In the genomic region with DNA sequence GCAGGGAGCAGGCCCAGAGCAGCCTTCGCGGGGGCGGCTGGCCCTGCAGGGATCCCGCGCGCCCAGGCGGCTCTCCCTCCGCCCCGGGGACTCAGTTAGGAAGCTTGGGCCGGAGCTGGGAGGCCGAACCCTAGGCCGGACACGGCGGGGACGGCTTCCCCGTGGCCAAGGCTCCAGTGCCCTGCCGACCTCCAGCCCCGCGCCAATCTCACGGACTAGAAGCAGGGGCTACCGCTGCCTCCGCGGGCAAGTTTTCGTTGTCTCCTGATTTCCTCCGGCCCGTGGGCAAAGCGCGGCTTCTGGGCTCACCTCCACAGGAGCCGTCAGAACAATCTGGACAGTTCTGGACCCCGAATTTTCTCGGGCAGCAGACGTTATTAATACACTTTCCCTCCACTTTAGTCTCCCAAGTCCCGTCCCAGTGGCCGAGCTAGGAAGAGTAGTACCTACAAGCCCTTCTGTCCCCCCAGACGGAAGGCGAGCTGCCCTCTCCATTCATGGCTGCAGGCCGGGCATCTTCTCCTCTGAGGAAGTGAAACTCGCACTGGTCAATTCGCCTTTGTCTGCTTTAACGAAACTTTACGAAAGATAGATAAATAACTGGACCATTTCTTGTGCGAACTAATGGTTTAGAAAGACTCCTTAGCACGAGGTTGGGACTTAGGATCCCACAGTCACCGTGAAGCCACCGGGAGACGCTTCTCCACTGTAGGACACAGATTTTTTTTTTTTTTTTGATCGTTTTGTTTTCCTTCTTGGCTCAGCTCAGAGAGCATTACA, we compare ENCODE assay signal across 8 mouse cellular contexts. TPM values are rescaled to one million over a fixed set of nuclear protein-coding genes. Genes with fewer than 3 reads are reported as not detected.
DNase-seq lines count a peak whose midpoint lies in the region; ATAC-seq lines count a peak whose summit lies in the region.

No protein-coding gene starts in this region.

- peaks cover 71% of the 10 kb centered on the region for H3K27me3 ChIP-seq in heart, embryonic 11.5 days (ENCODE audit: control insufficient read depth, insufficient read depth, low read length)
- H3K27me3 ChIP-seq in kidney, embryonic 14.5 days (ENCODE audit: control insufficient read depth, insufficient read depth, low read length): peaks cover 89% of the 10 kb centered on the region

- peak overlapping the region; percentile 38; the same call in 1 of the 2 replicates for H3K4me2 ChIP-seq in heart, embryonic 11.5 days
- no peak overlapping the region; the same call in 1 of the 2 replicates for H3K4me2 ChIP-seq in kidney, embryonic 14.5 days (replicated peaks; ENCODE audit: low read depth, low read length)

- peak; percentile 28 to 34 for DNase-seq in right cerebral cortex, postnatal 10 days (ENCODE audit: low spot score in 2 of 2)
- no peak for DNase-seq in right cerebral cortex, postnatal 14 days
- DNase-seq in cerebellum, postnatal 36 days: peak; percentile 12 to 45
- DNase-seq in lung, postnatal 4 days: peak; percentile 57 to 58
- DNase-seq in urinary bladder, postnatal 25 days (ENCODE audit: low spot score): peak; percentile 37
- no peak for DNase-seq in layer of hippocampus, adult 9-11 months

- no peaks in the 10 kb centered on the region for H3K9me3 ChIP-seq in heart, embryonic 11.5 days (replicated peaks; ENCODE audit: control insufficient read depth, low read length)
- no peaks in the 10 kb centered on the region for H3K9me3 ChIP-seq in kidney, embryonic 14.5 days (ENCODE audit: control insufficient read depth, low read length)

- H3K4me1 ChIP-seq in heart, embryonic 11.5 days (ENCODE audit: control insufficient read depth, insufficient read depth, low read length): peaks cover 11% of the 10 kb centered on the region; the same call in 1 of the 2 replicates
- H3K4me1 ChIP-seq in kidney, embryonic 14.5 days (ENCODE audit: control insufficient read depth, insufficient read depth, low read length): peaks cover 3% of the 10 kb centered on the region; the same call in 1 of the 2 replicates

- no peak overlapping the region for H3K9ac ChIP-seq in heart, embryonic 11.5 days (ENCODE audit: low read depth, low read length)
- no peak overlapping the region for H3K9ac ChIP-seq in kidney, embryonic 14.5 days (ENCODE audit: low read depth, low read length)

- no peaks in the 10 kb centered on the region for H3K36me3 ChIP-seq in heart, embryonic 11.5 days (ENCODE audit: control insufficient read depth, insufficient read depth, low read length)
- H3K36me3 ChIP-seq in kidney, embryonic 14.5 days (ENCODE audit: control insufficient read depth, insufficient read depth, low read length): no peaks in the 10 kb centered on the region

- WGBS in heart, embryonic 11.5 days (ENCODE audit: insufficient replicate concordance): under 1% methylated on average over 47 of the region's 47 CpGs
- 2% methylated on average over 44 of the region's 47 CpGs for WGBS in kidney, embryonic 14.5 days

- H3K4me3 ChIP-seq in heart, embryonic 11.5 days (ENCODE audit: low read depth, low read length): peak overlapping the region; percentile 21
- peak overlapping the region; percentile 4; the same call in 1 of the 2 replicates for H3K4me3 ChIP-seq in kidney, embryonic 14.5 days (ENCODE audit: low read length)

- peak; percentile 16; the same call in 1 of the 2 replicates for ATAC-seq in heart, embryonic 11.5 days (replicated peaks; ENCODE audit: insufficient number of reproducible peaks, low FRiP score, low TSS enrichment)
- peak; percentile 24; the same call in 1 of the 2 replicates for ATAC-seq in kidney, embryonic 14.5 days (ENCODE audit: low FRiP score, low TSS enrichment)

- H3K27ac ChIP-seq in heart, embryonic 11.5 days (ENCODE audit: low read depth, low read length): no peak overlapping the region
- H3K27ac ChIP-seq in kidney, embryonic 14.5 days (ENCODE audit: low read depth, low read length): no peak overlapping the region

RNA-seq across cellular contexts. Expression of gene Otx1, which starts 8.9 kb away (rescaled TPM):
- polyA plus RNA-seq in heart, embryonic 11.5 days (2014; fragmentation: Nextera tagmentation; extraction: Ambion mirVana): 0.17 and 0.40 TPM in 2 replicates
- polyA plus RNA-seq in kidney, embryonic 14.5 days (2014; fragmentation: Nextera tagmentation; extraction: Ambion mirVana): not detected in 2 replicates

Comparison
In these comparisons a context has a peak if more than half of its experiments do, and no peak if none do; other contexts are left out.
1. DNase-seq: peak in right cerebral cortex, postnatal 10 days (2 of 2), cerebellum, postnatal 36 days (2 of 2), lung, postnatal 4 days (2 of 2) and urinary bladder, postnatal 25 days (single experiment); none in right cerebral cortex, postnatal 14 days (single experiment) and layer of hippocampus, adult 9-11 months (single experiment).